Mouse (Mus musculus) forebrain, postnatal 0 days (tissue): ENCODE measurements around the gene Pde6d. TPM values are rescaled to one million over a fixed set of nuclear protein-coding genes. Genes with fewer than 3 reads are reported as not detected.

ENCODE experiments used
- ATAC-seq: fragments of 200-750 bp; cut with Nextera tagmentation; 2 replicates; pipeline ENCODE4 v1.8.0; 2017; ENCODE audit warnings: mild to moderate bottlenecking, moderate library complexity
- DNase-seq: peaks from one replicate; pipeline ENCODE4 v3.0.0-alpha.2; 2015
- H3K27ac ChIP-seq: fragments of 300-500 bp; sonication (generic); 2 replicates; pipeline ENCODE4 v1.5.1; 2014; ENCODE audit warnings: low read depth, mild to moderate bottlenecking, antibody characterized with exemption, low read length, moderate library complexity, mixed read lengths
- H3K27me3 ChIP-seq: fragments of 300-500 bp; sonication (generic); 2 replicates; pipeline ENCODE4 v1.6.1; 2014; ENCODE audit warnings: mild to moderate bottlenecking, low read length, mixed read lengths; ENCODE audit not compliant: insufficient read depth
- H3K36me3 ChIP-seq: fragments of 300-500 bp; sonication (generic); 2 replicates; pipeline ENCODE4 v1.6.1; 2014; ENCODE audit warnings: mild to moderate bottlenecking, moderate library complexity; ENCODE audit not compliant: insufficient read depth
- H3K4me1 ChIP-seq: fragments of 300-500 bp; sonication (generic); 2 replicates; pipeline ENCODE4 v1.6.1; 2014; ENCODE audit warnings: antibody characterized with exemption; ENCODE audit not compliant: insufficient read depth
- H3K4me2 ChIP-seq: fragments of 300-500 bp; sonication (generic); 2 replicates; pipeline ENCODE4 v1.6.1; 2014; ENCODE audit warnings: low read depth, mild to moderate bottlenecking, moderate library complexity
- H3K4me3 ChIP-seq: fragments of 300-500 bp; sonication (generic); 2 replicates; pipeline ENCODE4 v1.5.1; 2014; ENCODE audit warnings: low read depth, low read length, mixed read lengths
- H3K9ac ChIP-seq: fragments of 300-500 bp; sonication (generic); 2 replicates; pipeline ENCODE4 v1.6.1; 2014; ENCODE audit warnings: mild to moderate bottlenecking
- H3K9me3 ChIP-seq: fragments of 300-500 bp; sonication (generic); 2 replicates; pipeline ENCODE4 v1.6.1; 2016; ENCODE audit warnings: low read length
- CTCF ChIP-seq: sonication (generic); IDR thresholded peaks from 2 replicates; pipeline ENCODE4 v1.5.1; 2016; ENCODE audit warnings: antibody characterized with exemption, control low read depth, low read depth
- WGBS: fragments of 180-500 bp; shearing (Covaris S2); extraction: QIAGEN DNeasy Blood & Tissue Kit; methylation state at CpG from one replicate; pipeline ENCODE4 v1.1.7; 2014; 5-methylcytosine and 5-hydroxymethylcytosine counted together
- polyA plus RNA-seq: library from polyadenylated mRNA; unstranded; fragments of >200 nt; fragmentation: Nextera tagmentation; extraction: Ambion mirVana; gene quantifications from 2 replicates; pipeline ENCODE4 v1.2.1, GENCODE M21; 2015
- total RNA-seq: library from RNA; depleted of rRNA; stranded (reverse); fragments of >200 nt; gene quantifications from 2 replicates; pipeline ENCODE4 v1.2.3, GENCODE M21; 2014; rRNA removed

Pde6d gene
- total and polyA plus RNA-seq, 2 experiments from 2014 or later = 44.9 to 116 TPM

DNA sequence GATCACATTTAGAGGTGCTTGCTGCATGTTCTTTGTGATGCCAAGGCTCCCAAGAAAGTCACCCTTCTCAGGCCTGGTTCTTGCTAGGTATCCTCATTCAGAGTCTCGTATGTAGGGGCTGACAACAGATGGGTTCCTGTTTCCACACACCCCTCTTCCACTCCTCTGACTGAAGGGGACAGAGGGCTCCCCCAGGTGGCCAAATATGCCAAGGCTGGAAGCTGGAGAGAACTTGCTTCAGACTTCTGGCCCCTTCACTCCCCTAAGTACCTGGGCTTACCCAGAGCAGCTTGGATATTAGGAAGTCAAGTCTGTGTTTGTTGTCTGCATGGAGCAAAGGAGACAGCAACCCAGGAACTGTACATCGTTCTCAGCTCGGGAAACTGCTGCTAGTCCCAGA is 82.5 kb downstream of the Pde6d start:
- DNase-seq = peak; percentile 49
- no peak overlapping the region for H3K27ac ChIP-seq

DNA sequence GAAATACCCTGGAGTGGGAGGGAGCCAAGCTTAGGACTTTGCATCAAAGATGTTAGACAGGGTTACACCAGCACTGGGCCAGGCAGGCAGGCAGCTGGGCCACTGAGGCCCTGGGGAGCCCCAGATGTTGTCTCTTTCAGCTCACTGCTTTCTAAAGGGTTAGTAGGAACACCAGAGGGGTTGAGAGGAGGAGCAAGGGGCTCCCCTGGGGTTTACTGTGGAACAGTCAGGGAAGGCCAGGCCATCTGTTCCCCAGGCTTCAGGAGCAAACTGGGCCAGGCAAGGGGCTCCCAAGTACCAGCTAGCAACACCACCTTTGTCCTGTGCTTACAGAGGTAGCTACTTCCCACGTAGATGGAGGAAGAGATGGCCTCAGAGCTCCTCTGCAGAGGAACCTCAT is 83.8 kb downstream of the Pde6d start:
- Histone ChIP-seq H3K27ac (no peak overlapping the region), H3K36me3 (no peaks in the 10 kb centered on the region), H3K27me3 (no peaks in the 10 kb centered on the region), H3K4me2 (no peak overlapping the region), H3K4me3 (no peak overlapping the region), H3K9ac (no peak overlapping the region), H3K4me1 (peaks cover 10% of the 10 kb centered on the region; the same call in 1 of the 2 replicates), H3K9me3 (no peaks in the 10 kb centered on the region)
- DNase-seq (no peak), ATAC-seq (no peak)
- 60% methylated on average over 1 of the region's 1 CpGs for WGBS
- TF ChIP-seq CTCF = no peak

More for the DNA sequence above, 82.5 kb downstream of the Pde6d start:
- TF ChIP-seq CTCF = peak; percentile 66
- no peaks in the 10 kb centered on the region for H3K36me3 ChIP-seq
- 40% methylated on average over 3 of the region's 3 CpGs for WGBS
- H3K9ac ChIP-seq = no peak overlapping the region
- no peaks in the 10 kb centered on the region for H3K9me3 ChIP-seq
- no peak overlapping the region for H3K4me3 ChIP-seq
- no peak for ATAC-seq
- no peaks in the 10 kb centered on the region for H3K27me3 ChIP-seq
- H3K4me1 ChIP-seq = peaks cover 16% of the 10 kb centered on the region; the same call in 1 of the 2 replicates
- H3K4me2 ChIP-seq = no peak overlapping the region

DNA sequence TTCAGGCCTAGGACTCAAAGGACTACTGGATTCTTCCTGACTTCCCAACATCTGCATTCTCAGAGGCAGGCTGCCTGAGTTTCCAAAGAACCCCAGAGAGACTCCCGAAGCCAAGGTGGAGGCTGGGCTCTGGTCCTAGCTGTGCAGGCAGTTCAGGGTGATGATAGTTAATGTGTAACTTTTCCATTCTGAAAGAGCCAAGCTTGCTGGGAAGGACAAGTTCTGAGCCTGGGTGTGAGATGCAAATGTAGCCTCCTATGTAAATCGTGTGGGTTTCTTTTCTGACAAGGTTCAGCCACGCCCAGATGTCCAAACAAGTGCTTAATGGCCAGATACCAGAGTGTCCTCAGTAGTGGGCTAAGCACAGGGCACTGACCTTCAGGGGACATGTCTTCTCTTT is 84.4 kb downstream of the Pde6d start:
- no peak overlapping the region for H3K4me3 ChIP-seq
- no peak overlapping the region for H3K9ac ChIP-seq
- H3K9me3 ChIP-seq = no peaks in the 10 kb centered on the region
- no peaks in the 10 kb centered on the region for H3K27me3 ChIP-seq
- peaks cover 6% of the 10 kb centered on the region; the same call in 1 of the 2 replicates for H3K4me1 ChIP-seq
- DNase-seq (no peak), ATAC-seq (no peak)
- 62% methylated on average over 3 of the region's 3 CpGs for WGBS
- no peak overlapping the region for H3K27ac ChIP-seq
- no peaks in the 10 kb centered on the region for H3K36me3 ChIP-seq
- TF ChIP-seq CTCF = no peak
- no peak overlapping the region for H3K4me2 ChIP-seq

DNA sequence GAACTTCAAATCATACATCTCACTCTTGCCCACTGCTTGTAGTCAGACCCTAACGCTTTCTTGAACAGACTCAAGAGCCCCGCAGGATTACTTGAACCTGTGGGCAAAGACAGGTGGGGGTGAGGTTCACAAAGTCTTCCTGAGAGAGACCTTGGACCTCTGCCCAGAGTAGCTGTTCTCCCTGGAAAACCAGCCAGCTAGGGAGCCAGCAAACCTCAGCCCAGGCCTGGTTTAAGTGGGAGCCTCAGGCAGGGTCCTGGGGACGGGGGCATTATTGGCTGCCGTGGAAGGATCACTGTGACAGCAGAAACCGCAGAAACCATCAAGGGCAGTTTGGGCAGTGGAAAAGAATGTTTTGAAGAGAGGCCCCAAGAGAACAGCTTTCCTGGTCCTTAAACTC is 85.1 kb downstream of the Pde6d start:
- Histone ChIP-seq H3K27ac (no peak overlapping the region), H3K4me3 (no peak overlapping the region), H3K36me3 (no peaks in the 10 kb centered on the region), H3K9ac (no peak overlapping the region), H3K9me3 (no peaks in the 10 kb centered on the region), H3K4me1 (0 out of 2 replicates have a peak, but pooled peaks cover 4% of the 10 kb centered on the region), H3K4me2 (no peak overlapping the region), H3K27me3 (no peaks in the 10 kb centered on the region)
- ATAC-seq (no peak), DNase-seq (no peak)
- 77% methylated on average over 5 of the region's 5 CpGs for WGBS
- TF ChIP-seq CTCF = no peak

DNA sequence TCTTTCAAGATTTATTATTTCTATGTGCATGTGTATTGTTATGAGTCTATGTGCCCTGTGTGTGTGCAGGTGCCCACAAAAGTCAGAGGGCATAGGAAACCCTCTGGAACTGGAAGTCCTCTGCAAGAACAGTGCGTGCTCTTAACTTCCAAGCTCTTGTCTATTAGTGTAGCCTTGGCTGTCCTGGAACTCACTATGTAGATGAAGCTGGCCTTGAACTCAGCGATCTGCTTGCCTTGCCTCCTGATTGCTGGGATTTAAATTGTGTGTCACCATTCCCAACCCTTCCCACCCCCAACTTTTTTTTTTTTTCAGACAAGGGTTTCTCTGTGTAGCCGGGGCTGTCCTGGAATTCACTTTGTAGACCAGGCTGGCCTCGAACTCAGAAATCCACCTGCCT is 86.1 kb downstream of the Pde6d start:
- 93% methylated on average over 4 of the region's 4 CpGs for WGBS
- H3K4me2 ChIP-seq = no peak overlapping the region
- H3K36me3 ChIP-seq = no peaks in the 10 kb centered on the region
- ATAC-seq = no peak
- 0 out of 2 replicates have a peak, but pooled peaks cover 4% of the 10 kb centered on the region for H3K4me1 ChIP-seq
- H3K27ac ChIP-seq = no peak overlapping the region
- H3K9me3 ChIP-seq = no peaks in the 10 kb centered on the region
- H3K4me3 ChIP-seq = no peak overlapping the region
- no peak for TF ChIP-seq CTCF
- no peak for DNase-seq
- H3K27me3 ChIP-seq = no peaks in the 10 kb centered on the region
- no peak overlapping the region for H3K9ac ChIP-seq

DNA sequence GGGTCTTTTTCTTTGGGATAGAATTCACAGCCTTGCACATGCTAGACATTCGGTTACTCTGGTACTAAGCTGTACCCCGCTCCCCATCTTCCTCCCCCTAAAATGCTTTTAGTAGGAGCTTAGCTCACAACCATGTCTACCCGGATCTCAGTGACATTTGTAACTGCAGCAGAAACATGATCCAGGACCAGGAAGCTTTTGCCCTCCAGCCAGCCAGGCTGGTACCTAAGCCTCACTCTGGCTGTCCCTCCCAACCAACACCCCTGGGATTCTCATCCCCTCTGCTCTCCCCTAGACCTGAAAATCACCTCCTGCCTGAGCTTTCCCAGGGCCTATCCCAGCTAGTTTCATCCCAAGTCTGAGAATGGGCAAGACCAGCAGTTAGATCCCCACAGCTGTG is 88.6 kb downstream of the Pde6d start:
- WGBS = 83% methylated on average over 3 of the region's 3 CpGs
- TF ChIP-seq CTCF = no peak
- DNase-seq (no peak), ATAC-seq (no peak)
- Histone ChIP-seq H3K27me3 (no peaks in the 10 kb centered on the region), H3K36me3 (no peaks in the 10 kb centered on the region), H3K4me1 (0 out of 2 replicates have a peak, but pooled peaks cover 6% of the 10 kb centered on the region), H3K27ac (no peak overlapping the region), H3K4me2 (no peak overlapping the region), H3K9me3 (no peaks in the 10 kb centered on the region), H3K4me3 (no peak overlapping the region), H3K9ac (no peak overlapping the region)

Other genes starting within 250 kb of the Pde6d start
- 35.9 and 50.6 TPM in 2 replicates for gene Ncl, start 223.2 kb downstream of the Pde6d start, total RNA-seq
- gene Ncl, start 223.2 kb downstream of the Pde6d start, polyA plus RNA-seq = 164 and 210 TPM in 2 replicates
- 0.15 and 0.33 TPM in 2 replicates for gene Nmur1, start 156.4 kb downstream of the Pde6d start, total RNA-seq
- gene Nmur1, start 156.4 kb downstream of the Pde6d start, polyA plus RNA-seq = 0.17 and 0.19 TPM in 2 replicates
- gene Tex44, start 156.3 kb downstream of the Pde6d start, total RNA-seq = 0.29 TPM in 1 of 2 replicates, not detected in the other
- not detected in 2 replicates for gene Tex44, start 156.3 kb downstream of the Pde6d start, polyA plus RNA-seq
- 1,921 and 1,968 TPM in 2 replicates for gene Ptma, start 55.9 kb downstream of the Pde6d start, total RNA-seq
- 1,724 and 1,908 TPM in 2 replicates for gene Ptma, start 55.9 kb downstream of the Pde6d start, polyA plus RNA-seq
- 37.6 and 40.3 TPM in 2 replicates for gene Cops7b, start 275 bp upstream of the Pde6d start, total RNA-seq
- gene Cops7b, start 275 bp upstream of the Pde6d start, polyA plus RNA-seq = 54.3 and 54.7 TPM in 2 replicates
- gene Nppc, start 87.9 kb upstream of the Pde6d start, total RNA-seq = 5.7 and 6.3 TPM in 2 replicates
- 7.7 and 9.2 TPM in 2 replicates for gene Nppc, start 87.9 kb upstream of the Pde6d start, polyA plus RNA-seq
- 49.2 and 53.6 TPM in 2 replicates for gene Dis3l2, start 121.2 kb upstream of the Pde6d start, total RNA-seq
- gene Dis3l2, start 121.2 kb upstream of the Pde6d start, polyA plus RNA-seq = 31.7 and 35.0 TPM in 2 replicates